Mouse (Mus musculus): ENCODE measurements around the gene Nubp1. TPM values are rescaled to one million over a fixed set of nuclear protein-coding genes. Genes with fewer than 3 reads are reported as not detected.

Nubp1 gene
- total RNA-seq, 1 experiment from 2014 or later, result 49.0 TPM

GRCm38 (mm10) chr16:10399160-10399559, 12.6 kb upstream of the Nubp1 start:
- ATAC-seq (replicated peaks; ENCODE audit: insufficient number of reproducible peaks, low FRiP score, low TSS enrichment, poor library complexity, severe bottlenecking), result peak; percentile 85

GRCm38 (mm10) chr16:10415976-10416375, 4.2 kb downstream of the Nubp1 start:
- ATAC-seq (replicated peaks; ENCODE audit: insufficient number of reproducible peaks, low FRiP score, low TSS enrichment, poor library complexity, severe bottlenecking), result peak; percentile 51; the same call in 1 of the 2 replicates

GRCm38 (mm10) chr16:10416866-10417265, 5.1 kb downstream of the Nubp1 start:
- ATAC-seq (replicated peaks; ENCODE audit: insufficient number of reproducible peaks, low FRiP score, low TSS enrichment, poor library complexity, severe bottlenecking), result no peak

DNA sequence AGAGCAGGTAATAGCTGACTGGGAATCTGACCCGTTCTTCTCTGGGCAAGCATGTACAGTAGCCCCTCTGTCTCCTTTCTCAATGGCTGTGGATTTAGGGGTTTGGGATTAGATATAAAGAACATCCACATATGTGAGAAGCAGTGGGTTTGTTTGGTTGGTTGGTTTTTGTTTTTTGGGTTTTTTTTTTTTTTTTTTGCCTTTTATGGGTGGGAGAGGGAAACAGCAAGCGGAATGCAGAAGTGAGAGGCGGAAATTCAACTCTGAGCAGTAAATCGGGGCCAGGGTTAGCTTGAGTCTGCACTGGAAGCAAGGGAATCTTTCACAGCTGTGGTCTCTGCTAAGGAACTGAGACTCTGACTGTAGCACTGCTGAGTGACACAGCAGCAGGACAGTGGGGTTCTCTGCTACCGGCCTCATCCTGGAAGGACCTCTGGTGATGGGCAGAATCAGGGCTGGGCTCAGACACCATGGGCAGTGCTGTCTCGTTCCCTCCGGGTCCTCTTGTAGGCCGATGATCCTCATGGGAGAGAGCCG, 6.0 kb downstream of the Nubp1 start:
- ATAC-seq (replicated peaks; ENCODE audit: insufficient number of reproducible peaks, low FRiP score, low TSS enrichment, poor library complexity, severe bottlenecking), result peak; percentile 62

GRCm38 (mm10) chr16:10420447-10421054, 8.8 kb downstream of the Nubp1 start:
- ATAC-seq (replicated peaks; ENCODE audit: insufficient number of reproducible peaks, low FRiP score, low TSS enrichment, poor library complexity, severe bottlenecking), result no peak

GRCm38 (mm10) chr16:10431911-10432310, 20.2 kb downstream of the Nubp1 start:
- ATAC-seq (replicated peaks; ENCODE audit: insufficient number of reproducible peaks, low FRiP score, low TSS enrichment, poor library complexity, severe bottlenecking), result no peak

DNA sequence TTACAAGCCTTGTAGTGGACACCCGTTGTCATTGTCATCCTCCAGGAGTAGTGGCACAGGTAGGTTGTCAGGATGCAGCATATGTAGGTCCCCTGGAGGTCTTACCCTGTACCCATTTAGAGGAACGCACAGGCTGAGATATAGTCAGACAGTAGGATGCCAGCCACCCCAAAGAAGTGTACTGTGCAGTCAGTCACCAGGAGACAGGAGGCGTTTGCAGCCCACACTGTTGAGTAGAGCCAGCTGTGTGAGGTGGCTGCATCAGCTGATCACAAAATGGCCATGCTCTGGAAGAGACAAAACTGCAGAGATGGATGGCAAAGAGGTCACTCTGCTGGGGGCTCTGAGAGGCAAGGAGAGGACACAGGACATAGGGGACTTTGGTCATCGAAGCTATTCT, 20.6 kb downstream of the Nubp1 start:
- no peak for ATAC-seq (replicated peaks; ENCODE audit: insufficient number of reproducible peaks, low FRiP score, low TSS enrichment, poor library complexity, severe bottlenecking)

- no peak for ATAC-seq (replicated peaks; ENCODE audit: insufficient number of reproducible peaks, low FRiP score, low TSS enrichment, poor library complexity, severe bottlenecking)
These were observed 21.6 kb downstream of the Nubp1 start for GRCm38 (mm10) chr16:10433344-10433743.

GRCm38 (mm10) chr16:10436166-10436565, 24.4 kb downstream of the Nubp1 start:
- peak; percentile 62 for ATAC-seq (replicated peaks; ENCODE audit: insufficient number of reproducible peaks, low FRiP score, low TSS enrichment, poor library complexity, severe bottlenecking)

- ATAC-seq (replicated peaks; ENCODE audit: insufficient number of reproducible peaks, low FRiP score, low TSS enrichment, poor library complexity, severe bottlenecking), result no peak
These were observed 26.3 kb downstream of the Nubp1 start for GRCm38 (mm10) chr16:10438055-10438454.

DNA sequence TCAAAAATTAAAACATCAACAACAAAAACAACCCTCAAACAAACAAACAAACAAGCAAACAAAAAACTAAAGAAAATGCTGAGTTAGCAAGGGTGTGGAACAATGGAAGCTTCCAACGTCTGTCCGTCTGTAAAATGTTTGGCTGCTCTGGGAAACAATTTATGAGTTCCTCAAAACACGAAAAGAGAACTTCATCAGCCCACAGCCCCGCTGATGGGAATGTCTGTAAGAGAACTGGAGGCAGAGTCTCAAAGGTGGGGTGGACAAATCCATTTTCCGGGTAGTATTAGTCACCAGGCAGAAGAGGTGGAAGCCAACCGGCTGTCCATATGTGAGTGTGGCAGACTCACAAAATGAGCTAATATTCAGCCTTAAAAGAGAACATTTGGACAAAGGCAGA, 29.6 kb downstream of the Nubp1 start:
- ATAC-seq (replicated peaks; ENCODE audit: insufficient number of reproducible peaks, low FRiP score, low TSS enrichment, poor library complexity, severe bottlenecking), result 0 out of 2 replicates have a peak, but pooled peaks have one; percentile 37

- no peak for ATAC-seq (replicated peaks; ENCODE audit: insufficient number of reproducible peaks, low FRiP score, low TSS enrichment, poor library complexity, severe bottlenecking)
These were observed 30.0 kb downstream of the Nubp1 start for GRCm38 (mm10) chr16:10441761-10442160.

DNA sequence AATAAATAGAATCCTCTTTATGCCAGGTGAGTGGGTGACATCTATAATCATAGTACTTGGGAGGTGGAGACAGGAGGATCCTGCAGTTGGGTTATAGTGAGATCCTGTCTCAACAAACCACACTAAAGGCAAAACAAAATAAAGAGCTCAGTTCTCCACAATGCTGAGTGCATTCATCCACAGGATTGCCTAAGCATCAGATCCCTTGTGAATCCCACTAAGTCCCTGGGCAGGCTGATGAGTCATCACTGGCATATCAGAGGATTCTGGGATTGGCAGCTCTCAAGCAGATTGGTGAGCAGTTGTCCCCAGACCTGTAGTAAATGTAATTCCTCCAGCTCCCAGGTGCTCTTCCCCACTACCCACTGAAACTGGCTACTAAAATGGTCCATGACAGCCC, 32.0 kb downstream of the Nubp1 start:
- no peak for ATAC-seq (replicated peaks; ENCODE audit: insufficient number of reproducible peaks, low FRiP score, low TSS enrichment, poor library complexity, severe bottlenecking)

GRCm38 (mm10) chr16:10446573-10447263, 35.0 kb downstream of the Nubp1 start:
- no peak for ATAC-seq (replicated peaks; ENCODE audit: insufficient number of reproducible peaks, low FRiP score, low TSS enrichment, poor library complexity, severe bottlenecking)

DNA sequence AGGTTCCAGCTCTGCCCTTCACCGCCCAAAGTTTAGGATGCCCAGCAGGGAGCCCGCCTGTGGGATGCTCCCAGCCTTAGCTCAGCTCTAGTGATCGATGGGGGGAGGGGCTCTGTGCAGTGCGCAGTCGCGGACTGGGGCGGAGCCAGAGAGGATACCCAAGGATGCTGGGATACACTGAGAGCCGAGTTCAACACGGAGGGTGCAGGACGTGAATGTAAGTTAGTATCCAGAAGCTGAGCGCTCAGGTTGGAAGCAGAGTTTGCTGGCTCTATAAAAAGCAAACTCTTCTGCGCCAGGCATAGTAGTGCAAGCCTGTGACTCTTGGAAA, 35.5 kb downstream of the Nubp1 start, which contains the start of gene Tvp23a:
TSS of gene Tvp23a (minus strand) at position 99 of the 331 bp plus-strand sequence.
- no peak for ATAC-seq (replicated peaks; ENCODE audit: insufficient number of reproducible peaks, low FRiP score, low TSS enrichment, poor library complexity, severe bottlenecking)

GRCm38 (mm10) chr16:10447781-10448180, 36.0 kb downstream of the Nubp1 start:
- no peak for ATAC-seq (replicated peaks; ENCODE audit: insufficient number of reproducible peaks, low FRiP score, low TSS enrichment, poor library complexity, severe bottlenecking)

GRCm38 (mm10) chr16:10448931-10449330, 37.2 kb downstream of the Nubp1 start:
- ATAC-seq (replicated peaks; ENCODE audit: insufficient number of reproducible peaks, low FRiP score, low TSS enrichment, poor library complexity, severe bottlenecking), result no peak

DNA sequence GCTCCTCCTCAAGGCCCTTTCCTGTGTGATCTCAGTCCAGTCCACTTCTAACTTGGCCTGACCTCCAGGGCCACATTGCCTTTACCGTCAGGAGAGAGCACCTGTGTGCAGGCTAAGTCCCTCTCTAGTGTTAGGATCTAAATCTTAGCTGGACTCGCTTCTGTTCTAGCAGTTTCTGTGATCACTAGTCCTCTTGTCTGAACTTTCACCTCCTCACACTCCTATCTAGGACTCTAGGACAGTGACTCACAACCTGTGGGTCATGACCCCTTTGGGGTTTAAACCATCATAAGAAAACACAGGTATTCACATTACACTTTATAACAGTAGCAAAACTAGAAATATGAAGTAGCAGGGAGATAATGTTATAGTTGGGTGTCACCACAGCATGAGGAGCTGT, 40.2 kb downstream of the Nubp1 start:
- no peak for ATAC-seq (replicated peaks; ENCODE audit: insufficient number of reproducible peaks, low FRiP score, low TSS enrichment, poor library complexity, severe bottlenecking)

GRCm38 (mm10) chr16:10452445-10452896, 40.7 kb downstream of the Nubp1 start:
- ATAC-seq (replicated peaks; ENCODE audit: insufficient number of reproducible peaks, low FRiP score, low TSS enrichment, poor library complexity, severe bottlenecking), result peak; percentile 78

Data from monocyte, adult 5-6 weeks (primary cell).